Mouse (Mus musculus): ENCODE data around the gene Gm20388.

DNA sequence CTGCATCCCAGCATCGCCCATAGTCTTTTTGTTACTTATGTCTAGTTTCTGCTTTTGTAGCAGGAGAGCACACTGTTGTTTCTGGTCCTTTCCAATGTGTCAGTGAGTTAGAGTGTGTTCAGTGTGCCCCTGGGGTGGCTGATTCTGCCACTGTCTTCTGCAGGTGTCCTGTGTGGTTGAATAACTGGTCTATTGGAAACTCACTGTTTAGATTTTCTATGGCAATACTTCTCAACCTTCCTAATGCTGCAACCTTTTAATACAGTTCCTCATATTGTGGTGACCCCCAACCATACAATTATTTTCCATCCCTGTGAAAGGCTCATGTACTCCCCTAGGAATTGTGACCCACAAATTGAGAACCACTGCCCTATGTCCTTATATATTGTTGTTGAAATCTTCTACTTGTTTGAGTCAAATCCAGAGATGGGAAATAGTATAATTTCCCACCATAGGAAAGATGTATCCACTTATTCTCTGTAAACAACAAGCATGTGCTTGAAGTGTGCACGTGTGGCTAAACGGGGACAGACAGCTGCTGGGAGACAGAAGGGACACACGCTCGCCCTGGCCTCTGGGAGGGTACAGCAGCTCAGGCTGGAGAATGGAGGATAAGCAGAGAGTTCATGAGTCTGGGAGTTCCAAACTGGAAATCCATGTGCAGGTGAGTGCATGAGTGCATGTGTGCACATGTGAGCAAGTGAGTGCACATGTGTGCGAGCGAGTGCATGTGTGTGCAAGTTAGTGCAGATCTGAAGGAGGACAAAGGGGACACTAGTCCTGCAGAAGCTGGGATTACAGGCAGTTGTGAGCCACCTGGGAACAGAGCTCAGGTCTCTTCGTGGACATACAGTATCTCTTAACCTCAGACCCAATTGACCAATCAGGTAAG, 1931.7 kb downstream of the Gm20388 start:
- TF ChIP-seq CTCF (IDR thresholded peaks at IDR 0.05; ENCODE audit: low read depth) (no peak), EP300 (IDR thresholded peaks at IDR 0.05; ENCODE audit: low read depth) (no peak)
